Mouse (Mus musculus) cerebellum, postnatal 10 days (tissue): ENCODE results near the gene Arhgap28.

ENCODE experiments used
- DNase-seq, 2 experiments: peaks; one replicate each; pipeline ENCODE4 v3.0.0; 2021; ENCODE audit warnings: mixed read lengths in 2 of 2

Arhgap28 gene

GRCm38 (mm10) chr17:67931396-67931795 lies 72.5 kb downstream of the Arhgap28 start:
- DNase-seq: no peak

GRCm38 (mm10) chr17:67930957-67931356 lies 73.0 kb downstream of the Arhgap28 start:
- no peak for DNase-seq

GRCm38 (mm10) chr17:67930467-67930866 lies 73.5 kb downstream of the Arhgap28 start:
- DNase-seq: no peak

GRCm38 (mm10) chr17:67928280-67928679 lies 75.6 kb downstream of the Arhgap28 start:
- no peak for DNase-seq

GRCm38 (mm10) chr17:67927864-67928263 lies 76.1 kb downstream of the Arhgap28 start:
- DNase-seq: no peak

- no peak for DNase-seq
These were observed 84.0 kb downstream of the Arhgap28 start for GRCm38 (mm10) chr17:67919959-67920358.

GRCm38 (mm10) chr17:67918201-67918600 lies 85.7 kb downstream of the Arhgap28 start:
- DNase-seq: peak; percentile 57 to 63

- no peak for DNase-seq
These were observed 87.0 kb downstream of the Arhgap28 start for GRCm38 (mm10) chr17:67916901-67917300.

GRCm38 (mm10) chr17:67912640-67913039 lies 91.3 kb downstream of the Arhgap28 start:
- peak; percentile 78 to 81 for DNase-seq

- no peak for DNase-seq
These were observed 91.9 kb downstream of the Arhgap28 start for GRCm38 (mm10) chr17:67912051-67912450.

- DNase-seq: no peak
These were observed 95.4 kb downstream of the Arhgap28 start for GRCm38 (mm10) chr17:67908537-67908936.

GRCm38 (mm10) chr17:67908137-67908536 lies 95.8 kb downstream of the Arhgap28 start:
- DNase-seq: no peak

- no peak for DNase-seq
These were observed 96.3 kb downstream of the Arhgap28 start for GRCm38 (mm10) chr17:67907532-67908054.

- DNase-seq: no peak
These were observed 97.7 kb downstream of the Arhgap28 start for GRCm38 (mm10) chr17:67906236-67906635.

GRCm38 (mm10) chr17:67904315-67904944 lies 99.5 kb downstream of the Arhgap28 start:
- DNase-seq: no peak

GRCm38 (mm10) chr17:67902847-67903246 lies 101.1 kb downstream of the Arhgap28 start:
- DNase-seq: no peak

- no peak for DNase-seq
These were observed 102.8 kb downstream of the Arhgap28 start for GRCm38 (mm10) chr17:67901161-67901560.

GRCm38 (mm10) chr17:67899376-67899775 lies 104.5 kb downstream of the Arhgap28 start:
- peak; percentile 75 to 82 for DNase-seq

GRCm38 (mm10) chr17:67896413-67896812 lies 107.5 kb downstream of the Arhgap28 start:
- no peak for DNase-seq

- DNase-seq: no peak
These were observed 114.2 kb downstream of the Arhgap28 start for GRCm38 (mm10) chr17:67889481-67890325.

- DNase-seq: peak; percentile 55 to 73
These were observed 115.8 kb downstream of the Arhgap28 start for GRCm38 (mm10) chr17:67888081-67888480.

GRCm38 (mm10) chr17:67886326-67886725 lies 117.6 kb downstream of the Arhgap28 start:
- no peak for DNase-seq

GRCm38 (mm10) chr17:67877599-67877998 lies 126.3 kb downstream of the Arhgap28 start:
- no peak for DNase-seq
